Mouse (Mus musculus) heart, postnatal 0 days (tissue): ENCODE results near the gene Slc6a9.

ENCODE experiments used
- CTCF ChIP-seq: IDR thresholded peaks from 2 replicates; pipeline ENCODE4 v1.5.1; 2016; ENCODE audit warnings: antibody characterized with exemption, control low read depth, low read depth
- EP300 ChIP-seq: IDR thresholded peaks from 2 replicates; pipeline ENCODE4 v1.6.1; 2016; ENCODE audit warnings: antibody characterized with exemption, low read depth

- TF ChIP-seq CTCF (no peak), EP300 (no peak)
Measured at GRCm38 (mm10) chr4:117878301-117878700, 44.0 kb downstream of the Slc6a9 start.
